Mouse (Mus musculus): Measurements from ENCODE around the gene Bcl7a.

DNA sequence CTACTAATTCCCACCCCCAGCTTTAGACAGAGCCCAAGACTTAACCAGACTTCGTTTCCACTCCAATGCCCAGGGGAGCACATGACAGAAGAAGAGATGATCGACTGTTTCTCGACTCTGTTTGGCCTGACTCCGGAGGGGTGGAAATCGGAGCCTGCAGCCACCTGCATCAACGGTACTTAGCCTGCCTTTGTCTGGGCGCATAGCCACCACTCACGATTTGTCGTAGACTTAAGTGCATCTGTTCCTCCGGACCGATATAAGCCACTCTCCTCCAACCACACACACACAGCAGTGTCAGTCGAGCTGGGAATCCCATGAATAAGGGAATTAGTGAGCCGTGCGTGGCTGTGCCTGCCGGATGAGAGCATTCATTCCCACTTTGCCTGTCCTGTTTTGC is 19.4 kb upstream of the Bcl7a start:
- TF ChIP-seq POLR2A (IDR thresholded peaks at IDR 0.05; ENCODE audit: borderline replicate concordance, insufficient read depth, low read length), result no peak
- TF ChIP-seq CTCF (IDR thresholded peaks at IDR 0.05; ENCODE audit: borderline replicate concordance, insufficient read depth, low read depth, low read length), result no peak

Data from cerebellum, adult 2 months (tissue).